Mouse (Mus musculus): ENCODE results near the gene Atrip. TPM values are rescaled to one million over a fixed set of nuclear protein-coding genes. Genes with fewer than 3 reads are reported as not detected.

The Atrip gene
- polyA plus RNA-seq, 1 experiment from 2014 or later = 18.6 TPM

- Histone ChIP-seq H3K36me3 (ENCODE audit: control insufficient read depth, insufficient read depth, low read length) (no peaks in the 10 kb centered on the region), H3K27me3 (ENCODE audit: control insufficient read depth, insufficient read depth, low read length) (no peaks in the 10 kb centered on the region), H3K9me3 (replicated peaks; ENCODE audit: control insufficient read depth, low read length) (no peaks in the 10 kb centered on the region), H3K4me1 (ENCODE audit: control insufficient read depth, insufficient read depth, low read length) (peaks cover 29% of the 10 kb centered on the region), H3K9ac (ENCODE audit: low read depth, low read length) (peak overlapping the region; percentile 22; the same call in 1 of the 2 replicates), H3K4me3 (ENCODE audit: low read depth, low read length) (no peak overlapping the region), H3K4me2 (peak overlapping the region; percentile 39), H3K27ac (ENCODE audit: low read depth, low read length) (0 out of 2 replicates have a peak overlapping the region, but pooled peaks have one; percentile 22)
- peak; percentile 33; the same call in 1 of the 2 replicates for ATAC-seq (replicated peaks; ENCODE audit: insufficient number of reproducible peaks, low FRiP score, low TSS enrichment)
- 34% methylated on average over 6 of the region's 6 CpGs for WGBS (ENCODE audit: insufficient replicate concordance)
These were observed 33.0 kb downstream of the Atrip start for GRCm38 (mm10) chr9:109040906-109041305.

- no peak for ATAC-seq (replicated peaks; ENCODE audit: insufficient number of reproducible peaks, low FRiP score, low TSS enrichment)
- no peak overlapping the region for H3K27ac ChIP-seq (ENCODE audit: low read depth, low read length)
- H3K9ac ChIP-seq (ENCODE audit: low read depth, low read length) = no peak overlapping the region
- no peaks in the 10 kb centered on the region for H3K36me3 ChIP-seq (ENCODE audit: control insufficient read depth, insufficient read depth, low read length)
- no peaks in the 10 kb centered on the region for H3K9me3 ChIP-seq (replicated peaks; ENCODE audit: control insufficient read depth, low read length)
- peaks cover 29% of the 10 kb centered on the region for H3K4me1 ChIP-seq (ENCODE audit: control insufficient read depth, insufficient read depth, low read length)
- H3K4me3 ChIP-seq (ENCODE audit: low read depth, low read length) = no peak overlapping the region
- WGBS (ENCODE audit: insufficient replicate concordance) = 83% methylated on average over 8 of the region's 8 CpGs
- peak overlapping the region; percentile 87; the same call in 1 of the 2 replicates for H3K4me2 ChIP-seq
- no peaks in the 10 kb centered on the region for H3K27me3 ChIP-seq (ENCODE audit: control insufficient read depth, insufficient read depth, low read length)
These were observed 33.7 kb downstream of the Atrip start for GRCm38 (mm10) chr9:109040216-109040615.

- 68% methylated on average over 4 of the region's 4 CpGs for WGBS (ENCODE audit: insufficient replicate concordance)
- Histone ChIP-seq H3K4me3 (ENCODE audit: low read depth, low read length) (peak overlapping the region; percentile 70), H3K9me3 (replicated peaks; ENCODE audit: control insufficient read depth, low read length) (no peaks in the 10 kb centered on the region), H3K4me1 (ENCODE audit: control insufficient read depth, insufficient read depth, low read length) (peaks cover 29% of the 10 kb centered on the region), H3K36me3 (ENCODE audit: control insufficient read depth, insufficient read depth, low read length) (no peaks in the 10 kb centered on the region), H3K27me3 (ENCODE audit: control insufficient read depth, insufficient read depth, low read length) (no peaks in the 10 kb centered on the region), H3K4me2 (peak overlapping the region; percentile 87), H3K27ac (ENCODE audit: low read depth, low read length) (no peak overlapping the region), H3K9ac (ENCODE audit: low read depth, low read length) (no peak overlapping the region)
- ATAC-seq (replicated peaks; ENCODE audit: insufficient number of reproducible peaks, low FRiP score, low TSS enrichment) = no peak
These were observed 34.2 kb downstream of the Atrip start for GRCm38 (mm10) chr9:109039681-109040080.

- Histone ChIP-seq H3K36me3 (ENCODE audit: control insufficient read depth, insufficient read depth, low read length) (no peaks in the 10 kb centered on the region), H3K4me3 (ENCODE audit: low read depth, low read length) (peak overlapping the region; percentile 70), H3K9ac (ENCODE audit: low read depth, low read length) (peak overlapping the region; percentile 86), H3K4me1 (ENCODE audit: control insufficient read depth, insufficient read depth, low read length) (peaks cover 29% of the 10 kb centered on the region), H3K4me2 (peak overlapping the region; percentile 87), H3K27me3 (ENCODE audit: control insufficient read depth, insufficient read depth, low read length) (no peaks in the 10 kb centered on the region), H3K9me3 (replicated peaks; ENCODE audit: control insufficient read depth, low read length) (no peaks in the 10 kb centered on the region), H3K27ac (ENCODE audit: low read depth, low read length) (peak overlapping the region; percentile 62)
- 14% methylated on average over 8 of the region's 8 CpGs for WGBS (ENCODE audit: insufficient replicate concordance)
- ATAC-seq (replicated peaks; ENCODE audit: insufficient number of reproducible peaks, low FRiP score, low TSS enrichment) = peak; percentile 31
These were observed 35.0 kb downstream of the Atrip start for GRCm38 (mm10) chr9:109038901-109039364.

GRCm38 (mm10) chr9:109038086-109038895 is 35.6 kb downstream of the Atrip start, which contains the start of gene Shisa5:
Gene Shisa5 (plus strand): TSS chr9:109038565.
- WGBS (ENCODE audit: insufficient replicate concordance) = 2% methylated on average over 32 of the region's 40 CpGs
- Histone ChIP-seq H3K9me3 (replicated peaks; ENCODE audit: control insufficient read depth, low read length) (no peaks in the 10 kb centered on the region), H3K36me3 (ENCODE audit: control insufficient read depth, insufficient read depth, low read length) (no peaks in the 10 kb centered on the region), H3K27me3 (ENCODE audit: control insufficient read depth, insufficient read depth, low read length) (no peaks in the 10 kb centered on the region), H3K4me2 (peak within 1 kb of the TSS; percentile 87), H3K4me3 (ENCODE audit: low read depth, low read length) (peak within 1 kb of the TSS; percentile 70), H3K9ac (ENCODE audit: low read depth, low read length) (peak within 1 kb of the TSS; percentile 86), H3K27ac (ENCODE audit: low read depth, low read length) (peak within 1 kb of the TSS; percentile 62), H3K4me1 (ENCODE audit: control insufficient read depth, insufficient read depth, low read length) (peaks cover 29% of the 10 kb centered on the region)
- peak; percentile 87 for ATAC-seq (replicated peaks; ENCODE audit: insufficient number of reproducible peaks, low FRiP score, low TSS enrichment)

GRCm38 (mm10) chr9:109032435-109032834 is 41.5 kb downstream of the Atrip start:
- H3K9ac ChIP-seq (ENCODE audit: low read depth, low read length) = no peak overlapping the region
- no peaks in the 10 kb centered on the region for H3K36me3 ChIP-seq (ENCODE audit: control insufficient read depth, insufficient read depth, low read length)
- 76% methylated on average over 6 of the region's 6 CpGs for WGBS (ENCODE audit: insufficient replicate concordance)
- no peaks in the 10 kb centered on the region for H3K27me3 ChIP-seq (ENCODE audit: control insufficient read depth, insufficient read depth, low read length)
- no peak overlapping the region for H3K4me3 ChIP-seq (ENCODE audit: low read depth, low read length)
- H3K4me1 ChIP-seq (ENCODE audit: control insufficient read depth, insufficient read depth, low read length) = no peaks in the 10 kb centered on the region
- no peaks in the 10 kb centered on the region for H3K9me3 ChIP-seq (replicated peaks; ENCODE audit: control insufficient read depth, low read length)
- H3K4me2 ChIP-seq = no peak overlapping the region
- no peak for ATAC-seq (replicated peaks; ENCODE audit: insufficient number of reproducible peaks, low FRiP score, low TSS enrichment)
- no peak overlapping the region for H3K27ac ChIP-seq (ENCODE audit: low read depth, low read length)

- H3K9ac ChIP-seq (ENCODE audit: low read depth, low read length) = no peak overlapping the region
- H3K27ac ChIP-seq (ENCODE audit: low read depth, low read length) = no peak overlapping the region
- ATAC-seq (replicated peaks; ENCODE audit: insufficient number of reproducible peaks, low FRiP score, low TSS enrichment) = no peak
- no peak overlapping the region for H3K4me2 ChIP-seq
- H3K4me3 ChIP-seq (ENCODE audit: low read depth, low read length) = no peak overlapping the region
- H3K36me3 ChIP-seq (ENCODE audit: control insufficient read depth, insufficient read depth, low read length) = no peaks in the 10 kb centered on the region
- H3K4me1 ChIP-seq (ENCODE audit: control insufficient read depth, insufficient read depth, low read length) = no peaks in the 10 kb centered on the region
- H3K27me3 ChIP-seq (ENCODE audit: control insufficient read depth, insufficient read depth, low read length) = no peaks in the 10 kb centered on the region
- no peaks in the 10 kb centered on the region for H3K9me3 ChIP-seq (replicated peaks; ENCODE audit: control insufficient read depth, low read length)
- 71% methylated on average over 8 of the region's 8 CpGs for WGBS (ENCODE audit: insufficient replicate concordance)
These were observed 42.2 kb downstream of the Atrip start for GRCm38 (mm10) chr9:109031686-109032085.

GRCm38 (mm10) chr9:109031001-109031400 is 42.9 kb downstream of the Atrip start:
- Histone ChIP-seq H3K9ac (ENCODE audit: low read depth, low read length) (no peak overlapping the region), H3K27ac (ENCODE audit: low read depth, low read length) (no peak overlapping the region), H3K36me3 (ENCODE audit: control insufficient read depth, insufficient read depth, low read length) (no peaks in the 10 kb centered on the region), H3K4me1 (ENCODE audit: control insufficient read depth, insufficient read depth, low read length) (no peaks in the 10 kb centered on the region), H3K9me3 (replicated peaks; ENCODE audit: control insufficient read depth, low read length) (no peaks in the 10 kb centered on the region), H3K4me3 (ENCODE audit: low read depth, low read length) (no peak overlapping the region), H3K27me3 (ENCODE audit: control insufficient read depth, insufficient read depth, low read length) (no peaks in the 10 kb centered on the region), H3K4me2 (no peak overlapping the region)
- ATAC-seq (replicated peaks; ENCODE audit: insufficient number of reproducible peaks, low FRiP score, low TSS enrichment) = no peak
- 90% methylated on average over 7 of the region's 7 CpGs for WGBS (ENCODE audit: insufficient replicate concordance)

Measured in heart, embryonic 11.5 days (tissue).